Mouse (Mus musculus): ENCODE measurements around the gene Tmem150c. TPM values are rescaled to one million over a fixed set of nuclear protein-coding genes. Genes with fewer than 3 reads are reported as not detected.

Tmem150c gene
- total RNA-seq, 2 experiments from 2014 or later = 26.9 to 28.7 TPM

DNA sequence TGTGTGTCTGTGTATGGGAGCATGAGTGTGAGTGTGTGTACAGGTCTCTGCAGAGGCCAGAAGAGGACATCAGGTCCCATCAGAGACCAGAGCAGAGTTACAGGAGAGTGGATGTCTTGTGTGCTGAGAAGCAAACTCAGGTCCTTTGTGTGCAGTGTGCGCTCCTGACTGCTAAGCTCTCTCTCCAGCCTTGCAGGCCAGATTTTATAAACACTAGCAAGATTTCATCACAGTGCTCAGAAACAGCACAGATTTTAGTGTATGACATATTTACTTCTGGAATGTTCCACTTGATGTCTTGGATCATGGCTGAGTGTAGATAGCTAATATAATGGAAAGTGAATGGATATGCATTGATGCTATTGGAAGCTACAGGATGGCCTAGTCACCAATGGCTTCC lies 57.2 kb downstream of the Tmem150c start:
- no peak for DNase-seq (ENCODE audit: low spot score in 2 of 2)

DNA sequence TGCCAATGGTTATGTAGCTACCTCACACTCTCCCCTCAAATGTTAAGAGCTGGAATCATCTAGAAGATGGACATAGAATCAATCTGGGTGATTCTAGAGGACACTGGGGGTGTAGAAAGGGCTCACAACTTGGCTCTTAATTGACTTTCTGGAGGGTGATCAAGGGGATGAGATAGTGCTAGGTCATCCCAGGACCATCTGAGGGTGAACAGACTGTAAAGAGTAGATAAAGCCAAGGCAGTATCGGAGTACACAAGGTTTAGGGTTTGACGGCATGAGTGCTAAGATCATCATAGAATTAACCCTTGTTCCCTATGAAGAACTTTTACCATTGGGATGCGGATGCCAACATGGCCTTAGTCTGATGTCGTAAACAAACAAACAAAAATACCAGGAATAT lies 61.6 kb downstream of the Tmem150c start:
- no peak for DNase-seq (ENCODE audit: low spot score in 2 of 2)

DNA sequence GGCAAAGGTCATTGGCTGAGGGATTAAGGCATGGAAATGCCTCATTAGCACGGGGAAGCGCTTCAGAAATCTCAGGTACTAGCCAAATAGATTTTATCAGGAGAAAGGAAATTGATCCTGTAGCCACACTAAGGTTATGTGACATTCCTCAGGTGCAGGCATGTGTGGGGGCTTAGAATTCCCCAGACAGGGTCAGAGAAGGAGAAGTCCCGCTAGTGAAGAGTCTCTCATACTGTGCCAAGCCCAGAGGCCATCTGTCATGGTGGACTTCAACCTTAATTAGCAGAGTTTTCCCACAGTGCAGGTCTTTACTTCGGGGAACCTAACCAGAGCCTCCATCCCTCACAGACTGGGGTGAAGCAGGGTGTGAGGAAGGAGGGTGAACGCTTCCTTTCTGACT lies 62.7 kb downstream of the Tmem150c start:
- no peak for DNase-seq (ENCODE audit: low spot score in 2 of 2)

DNA sequence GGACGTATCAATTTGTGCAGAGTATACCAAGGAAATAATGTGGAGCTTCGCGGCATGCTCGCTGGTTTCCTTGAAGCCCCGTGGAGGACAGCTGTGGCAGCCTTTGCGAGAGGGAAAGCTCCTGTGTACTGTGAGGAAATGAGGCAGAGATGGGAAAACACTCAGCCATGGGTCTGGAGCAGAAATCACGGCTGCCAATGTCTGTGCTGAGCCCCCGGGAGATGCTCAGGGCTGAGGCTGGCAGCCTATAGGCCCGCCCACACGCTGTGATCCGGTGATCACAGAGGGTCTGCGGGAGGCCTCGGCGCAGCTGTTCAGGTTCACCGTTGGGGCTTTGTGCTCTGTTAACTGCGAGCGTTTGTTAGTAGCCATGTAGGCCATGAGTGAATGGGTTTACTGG lies 68.0 kb downstream of the Tmem150c start:
- no peak for DNase-seq (ENCODE audit: low spot score in 2 of 2)

GRCm38 (mm10) chr5:100091263-100091594 lies 68.4 kb downstream of the Tmem150c start:
- DNase-seq (ENCODE audit: low spot score in 2 of 2) = no peak

DNA sequence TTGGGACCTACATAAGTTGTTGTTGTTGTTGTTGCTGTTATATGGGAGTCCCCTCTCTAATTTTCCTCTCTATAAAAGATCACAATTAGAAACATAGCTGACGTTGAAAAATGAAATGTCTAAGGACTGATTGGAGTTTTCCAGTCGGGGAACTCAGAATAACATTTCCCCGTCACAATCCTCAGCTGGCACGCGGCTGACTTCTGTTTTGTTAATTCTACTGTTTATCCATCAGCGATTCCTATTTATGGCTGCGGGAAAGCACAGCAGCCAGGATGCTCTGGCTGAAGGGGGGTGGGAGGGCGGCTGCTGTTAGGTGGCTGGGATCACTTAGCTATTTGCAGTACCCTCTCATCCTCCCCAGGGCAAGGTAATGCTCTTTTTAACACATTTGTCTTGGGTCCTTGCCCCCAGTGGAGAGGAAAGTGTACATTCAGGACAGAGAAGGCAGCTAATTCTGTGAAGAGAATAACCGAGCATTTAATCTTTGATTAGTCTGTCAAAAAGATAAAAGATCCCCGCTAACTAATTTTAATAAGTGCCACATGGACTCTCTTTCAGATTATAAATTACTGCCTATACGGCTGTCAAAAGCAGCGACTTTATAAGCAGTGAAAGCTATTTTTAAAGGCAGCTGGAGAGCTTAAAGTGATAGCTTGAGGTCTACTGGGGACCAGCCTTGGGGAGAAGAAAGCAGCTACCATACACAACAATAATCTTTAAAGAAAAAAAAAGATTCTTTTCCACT lies 68.9 kb downstream of the Tmem150c start:
- no peak for DNase-seq (ENCODE audit: low spot score in 2 of 2)

- DNase-seq (ENCODE audit: low spot score in 2 of 2) = no peak
Measured at GRCm38 (mm10) chr5:100085097-100085496, 74.5 kb downstream of the Tmem150c start.

DNA sequence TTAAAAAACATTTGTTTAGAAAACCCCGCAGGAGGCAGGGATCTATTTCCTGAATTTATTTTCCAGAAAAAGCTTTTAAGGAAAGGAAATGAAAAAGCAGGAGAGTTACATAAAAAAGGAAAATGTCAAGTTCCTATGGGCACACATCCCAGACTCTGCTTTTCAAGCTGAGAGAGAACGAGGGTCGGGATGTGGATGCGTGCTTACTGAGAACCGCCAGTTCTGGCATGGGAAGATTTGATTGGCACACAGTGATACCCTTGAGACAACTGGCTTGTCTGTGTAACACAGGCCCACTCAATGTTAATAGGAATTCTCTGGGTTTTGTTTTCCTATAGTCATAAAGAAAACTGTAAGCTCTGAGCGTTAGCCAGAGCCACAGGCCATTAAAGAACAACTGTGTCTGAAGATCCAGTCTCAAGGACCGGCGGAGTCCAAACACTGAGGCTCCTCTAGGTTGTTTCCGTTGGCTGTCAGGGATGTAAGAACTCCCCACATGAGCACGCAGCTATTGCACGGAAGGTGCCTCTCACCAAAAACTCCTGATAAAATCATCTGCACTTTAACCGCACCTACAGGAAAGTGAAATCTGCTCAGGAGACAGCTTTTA lies 75.5 kb downstream of the Tmem150c start:
- DNase-seq (ENCODE audit: low spot score in 2 of 2) = no peak

DNA sequence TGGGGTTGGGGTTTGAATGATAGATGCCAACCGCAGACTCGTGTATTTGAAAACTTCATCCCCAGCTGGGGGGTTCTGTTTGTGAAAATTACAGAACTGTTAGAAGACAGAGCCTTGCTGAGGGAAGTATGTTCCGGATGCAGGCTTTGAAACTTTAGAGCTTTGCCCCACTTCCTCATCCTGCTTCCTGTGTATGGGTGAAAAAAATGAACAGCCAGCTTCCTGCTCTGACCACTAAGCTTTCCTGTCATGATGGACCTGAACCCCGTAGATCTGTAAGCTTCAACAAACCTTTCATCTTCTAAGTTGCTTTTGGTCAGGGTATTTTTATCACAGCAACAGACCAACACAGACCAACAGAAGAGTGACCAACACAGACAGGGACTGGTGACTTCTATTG lies 77.6 kb downstream of the Tmem150c start:
- DNase-seq (ENCODE audit: low spot score in 2 of 2) = no peak

DNA sequence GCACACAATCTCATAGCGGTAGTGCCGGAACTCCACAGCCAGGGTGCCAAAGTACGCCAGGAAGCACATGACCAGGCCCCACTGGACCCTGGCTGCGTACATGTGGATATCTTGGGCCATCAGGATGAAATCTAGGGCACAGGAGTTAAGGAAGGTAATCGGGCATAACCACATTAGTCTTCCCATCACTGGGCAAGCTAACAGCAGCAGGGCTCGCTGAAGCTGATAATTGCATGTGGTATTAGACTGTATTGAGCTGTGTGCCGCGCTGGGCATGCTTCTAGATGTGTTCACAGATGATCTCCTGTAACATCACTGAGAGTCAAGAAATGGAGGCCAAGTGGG lies 79.7 kb downstream of the Tmem150c start:
- DNase-seq (ENCODE audit: low spot score in 2 of 2) = no peak

GRCm38 (mm10) chr5:100079040-100079930 lies 80.3 kb downstream of the Tmem150c start:
- DNase-seq (ENCODE audit: low spot score in 2 of 2) = no peak

DNA sequence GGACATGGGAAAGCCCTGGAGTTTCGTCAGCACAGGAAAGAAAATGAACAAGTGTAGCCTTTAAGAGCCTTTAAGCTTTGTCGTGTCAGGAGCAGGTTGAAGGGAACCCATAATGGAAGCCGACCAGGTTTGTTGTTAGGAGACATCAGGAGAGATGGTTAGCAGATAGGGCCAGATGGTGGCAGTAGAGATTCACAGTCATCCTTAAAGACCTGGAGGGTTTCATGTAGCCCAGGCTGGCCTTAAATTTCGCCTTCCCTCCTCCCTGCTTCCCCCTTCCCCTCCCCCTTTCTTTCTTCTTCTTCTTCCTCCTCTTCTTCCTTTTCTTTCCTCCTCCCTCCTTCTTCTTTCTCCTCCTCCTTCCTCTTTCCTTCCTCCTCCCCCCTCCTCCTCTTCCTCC lies 85.0 kb downstream of the Tmem150c start:
- no peak for DNase-seq (ENCODE audit: low spot score in 2 of 2)

GRCm38 (mm10) chr5:100072557-100072956 lies 87.1 kb downstream of the Tmem150c start:
- DNase-seq (ENCODE audit: low spot score in 2 of 2) = no peak

DNA sequence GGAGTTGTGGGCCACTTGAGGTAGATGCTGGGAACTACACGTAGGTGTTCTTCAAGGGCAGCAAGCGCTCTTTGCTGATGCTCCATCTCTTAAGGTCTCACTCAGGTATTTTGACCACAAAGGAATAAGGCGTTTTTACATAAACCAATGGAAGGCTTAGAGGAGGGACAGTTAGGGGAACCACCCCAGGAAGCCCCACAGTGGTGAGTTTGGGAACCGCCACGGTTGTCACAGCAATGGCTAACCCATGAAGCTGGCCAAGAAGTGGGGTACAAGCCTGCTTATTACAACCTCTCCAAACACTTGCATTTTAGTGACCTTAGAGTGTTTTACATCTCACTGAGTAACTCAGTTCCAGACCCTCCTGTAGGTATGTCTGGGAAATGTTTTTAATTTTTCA lies 88.1 kb downstream of the Tmem150c start:
- DNase-seq (ENCODE audit: low spot score in 2 of 2) = no peak

GRCm38 (mm10) chr5:100070255-100070654 lies 89.4 kb downstream of the Tmem150c start:
- DNase-seq (ENCODE audit: low spot score in 2 of 2) = peak; percentile 74 to 75

GRCm38 (mm10) chr5:100069526-100069925 lies 90.1 kb downstream of the Tmem150c start:
- no peak for DNase-seq (ENCODE audit: low spot score in 2 of 2)

DNA sequence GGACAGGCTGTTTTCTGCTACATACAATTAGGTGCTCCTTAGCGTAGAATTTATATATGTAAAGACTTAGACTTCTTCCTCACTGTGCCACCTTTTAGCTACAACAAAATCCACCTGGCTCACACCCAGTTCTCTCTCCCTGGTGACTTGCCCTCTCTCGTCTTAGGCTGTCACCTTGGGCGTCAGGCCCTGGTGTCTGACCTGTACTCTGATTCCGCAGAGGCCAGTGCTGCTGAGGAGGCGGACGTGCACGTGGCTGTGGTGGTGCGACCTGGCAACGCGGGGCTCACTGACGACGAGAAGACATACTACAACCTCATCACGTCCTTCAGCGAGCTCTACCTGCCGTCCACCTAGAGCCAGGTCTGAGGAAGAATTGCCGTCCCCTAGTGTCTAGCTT lies 92.0 kb downstream of the Tmem150c start:
- no peak for DNase-seq (ENCODE audit: low spot score in 2 of 2)

DNA sequence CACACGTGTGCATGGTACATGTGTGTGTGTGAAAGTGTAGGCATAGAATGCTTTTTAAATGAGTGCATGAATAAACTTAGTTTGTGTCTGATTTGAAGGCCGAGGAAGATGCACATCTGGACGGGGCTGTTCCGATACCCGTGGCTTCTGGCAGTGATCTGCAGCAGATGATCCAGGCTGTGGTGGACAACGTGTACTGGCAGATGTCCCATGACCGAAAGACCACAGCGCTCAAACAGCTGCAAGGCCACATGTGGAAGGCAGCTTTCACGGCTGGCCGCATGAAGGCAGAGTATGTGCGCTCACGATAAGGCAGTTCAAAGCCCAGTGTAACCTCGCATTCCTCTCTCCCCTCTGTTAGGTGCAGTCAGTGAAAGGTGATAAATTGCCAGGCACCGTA lies 98.7 kb downstream of the Tmem150c start:
- DNase-seq (ENCODE audit: low spot score in 2 of 2) = no peak

DNA sequence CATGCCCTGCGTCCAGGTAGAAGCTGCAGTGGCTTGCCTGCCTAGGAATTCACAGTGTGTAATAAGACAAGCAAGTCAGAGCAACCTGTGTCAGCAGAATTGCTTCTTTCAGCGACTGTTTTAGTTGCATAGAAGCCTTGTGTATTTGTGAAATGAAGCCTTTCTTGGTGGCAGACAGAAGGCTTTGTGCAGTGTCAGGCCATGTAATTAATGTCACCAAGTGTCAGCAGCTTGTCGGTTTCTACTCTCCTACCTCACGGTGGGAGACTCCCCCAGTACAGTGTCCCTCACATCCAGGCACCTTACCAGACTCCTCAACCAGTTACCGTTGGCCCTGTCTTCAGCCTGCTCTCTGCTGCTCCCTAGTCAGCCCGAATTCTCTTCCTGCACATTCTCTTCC lies 100.3 kb downstream of the Tmem150c start:
- no peak for DNase-seq (ENCODE audit: low spot score in 2 of 2)

DNA sequence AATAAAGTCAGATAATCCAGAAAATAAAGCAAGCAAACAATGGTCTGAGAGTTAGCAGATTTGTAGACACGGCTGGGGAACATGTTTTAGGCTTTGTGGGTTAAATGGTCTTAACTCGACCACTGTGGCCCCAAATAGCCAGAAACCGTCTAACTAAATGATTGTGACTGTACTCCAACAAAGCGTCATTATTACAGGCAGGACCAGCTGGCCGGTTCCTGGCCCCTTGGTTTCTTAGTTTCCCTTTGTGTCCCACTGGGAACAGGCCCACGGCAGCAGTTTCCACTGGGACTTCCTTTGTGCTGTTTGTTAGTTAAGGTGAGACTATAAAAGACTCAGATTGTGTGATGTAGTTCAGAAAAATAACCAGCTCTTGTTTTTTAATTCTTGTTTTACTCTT lies 100.9 kb downstream of the Tmem150c start:
- no peak for DNase-seq (ENCODE audit: low spot score in 2 of 2)

- DNase-seq (ENCODE audit: low spot score in 2 of 2) = no peak
Measured at GRCm38 (mm10) chr5:100057461-100058209, 102.0 kb downstream of the Tmem150c start.

Data from adrenal gland, postnatal 4 days (tissue).